Mouse (Mus musculus) liver, postnatal 0 days (tissue): ENCODE data around the gene Ggt5.

Source experiments
- CTCF ChIP-seq: sonication (generic); IDR thresholded peaks from 2 replicates; pipeline ENCODE4 v1.5.1; 2016; ENCODE audit warnings: antibody characterized with exemption, low read depth
- EP300 ChIP-seq: IDR thresholded peaks from 2 replicates; pipeline ENCODE4 v1.6.1; 2016; ENCODE audit warnings: antibody characterized with exemption, low read depth, mild to moderate bottlenecking

GRCm38 (mm10) chr10:75586553-75586879 lies 2.6 kb upstream of the Ggt5 start:
- TF ChIP-seq CTCF (no peak), EP300 (no peak)
